Mouse (Mus musculus): Measurements from ENCODE around the gene Ptpdc1.

Ptpdc1 gene

GRCm38 (mm10) chr13:48545476-48546281, 79.8 kb downstream of the Ptpdc1 start:
- peak; percentile 98 for DNase-seq

DNA sequence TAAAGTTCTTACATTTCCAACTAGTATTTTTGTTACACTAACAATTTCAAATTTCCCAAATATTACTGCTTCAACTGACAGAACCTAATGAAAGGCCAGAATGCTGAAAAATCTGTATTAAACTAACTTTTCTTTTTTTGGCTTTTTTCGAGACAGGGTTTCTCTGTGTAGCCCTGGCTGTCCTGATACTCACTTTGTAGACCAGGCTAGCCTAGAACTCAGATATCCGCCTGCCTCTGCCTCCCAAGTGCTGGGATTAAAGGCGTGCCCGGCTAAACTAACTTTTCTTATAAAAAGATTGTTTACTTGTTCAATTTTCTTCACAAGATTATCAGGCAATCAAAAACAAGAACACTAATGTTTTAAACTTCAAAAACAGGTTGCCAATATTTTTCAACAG, 80.6 kb downstream of the Ptpdc1 start:
- no peak for DNase-seq

GRCm38 (mm10) chr13:48544391-48544790, 81.1 kb downstream of the Ptpdc1 start:
- DNase-seq, result no peak

DNA sequence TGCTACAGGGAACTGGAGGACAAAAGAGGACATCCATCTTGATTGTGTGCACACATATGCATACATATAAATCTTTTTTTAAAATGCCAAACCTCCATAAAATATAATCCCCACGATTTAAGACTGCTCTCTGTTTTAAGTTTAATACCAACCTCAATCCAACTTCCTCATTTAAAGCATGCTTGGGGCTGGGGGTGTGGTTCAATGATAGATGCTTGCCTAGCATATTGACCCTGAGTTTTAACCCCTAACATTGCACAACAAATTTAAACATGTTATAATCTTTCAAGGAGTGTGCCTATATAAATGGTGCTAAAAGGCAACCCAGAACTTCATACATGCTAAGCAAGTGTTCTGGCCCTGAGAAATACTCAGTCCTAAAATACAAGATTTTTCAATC, 85.0 kb downstream of the Ptpdc1 start:
- no peak for DNase-seq

DNA sequence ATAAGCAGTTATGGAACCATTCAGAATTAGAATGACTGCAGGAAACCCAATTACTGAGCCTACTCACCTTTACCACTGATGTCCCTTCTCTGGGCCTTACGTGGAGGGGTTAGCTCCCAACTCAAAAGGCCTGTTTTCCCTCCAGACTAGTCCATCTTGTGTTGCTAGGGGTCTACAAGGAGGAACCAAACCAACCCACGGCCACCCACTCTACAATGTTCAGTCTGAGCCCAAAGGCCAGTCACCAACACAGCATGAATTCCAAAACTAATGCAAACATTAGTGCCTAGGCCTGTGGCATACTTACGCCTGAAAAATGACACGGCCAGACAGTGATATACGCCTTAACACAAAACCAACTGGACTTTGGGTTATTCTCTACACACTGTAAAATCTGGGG, 92.0 kb downstream of the Ptpdc1 start:
- no peak for DNase-seq

- DNase-seq, result no peak
Measured at GRCm38 (mm10) chr13:48531448-48531847, 94.0 kb downstream of the Ptpdc1 start.

- DNase-seq, result no peak
Measured at GRCm38 (mm10) chr13:48530685-48531084, 94.8 kb downstream of the Ptpdc1 start.

DNA sequence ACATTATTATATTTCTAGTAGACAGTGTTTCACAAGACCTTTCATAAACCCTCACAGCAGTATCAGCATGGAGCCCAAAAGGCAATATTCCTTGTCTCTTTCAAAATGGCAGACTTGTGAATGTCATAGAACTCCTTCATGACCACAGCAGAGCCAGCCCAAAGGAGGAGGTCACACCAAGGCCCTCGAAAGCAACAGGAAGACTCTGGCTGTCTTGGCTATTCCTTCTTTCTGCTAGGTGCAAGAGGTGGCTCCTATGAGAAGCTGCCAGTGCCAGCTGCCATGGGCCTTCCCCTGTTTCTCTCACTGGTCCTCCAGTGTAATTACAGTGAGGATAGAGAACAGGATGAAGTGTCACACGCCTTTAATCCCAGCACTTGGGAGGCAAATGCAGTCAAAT, 96.4 kb downstream of the Ptpdc1 start:
- no peak for DNase-seq

GRCm38 (mm10) chr13:48528123-48528871, 97.2 kb downstream of the Ptpdc1 start:
- peak; percentile 56 for DNase-seq
